Mouse (Mus musculus): ENCODE results near the gene Qtrt1.

DNA sequence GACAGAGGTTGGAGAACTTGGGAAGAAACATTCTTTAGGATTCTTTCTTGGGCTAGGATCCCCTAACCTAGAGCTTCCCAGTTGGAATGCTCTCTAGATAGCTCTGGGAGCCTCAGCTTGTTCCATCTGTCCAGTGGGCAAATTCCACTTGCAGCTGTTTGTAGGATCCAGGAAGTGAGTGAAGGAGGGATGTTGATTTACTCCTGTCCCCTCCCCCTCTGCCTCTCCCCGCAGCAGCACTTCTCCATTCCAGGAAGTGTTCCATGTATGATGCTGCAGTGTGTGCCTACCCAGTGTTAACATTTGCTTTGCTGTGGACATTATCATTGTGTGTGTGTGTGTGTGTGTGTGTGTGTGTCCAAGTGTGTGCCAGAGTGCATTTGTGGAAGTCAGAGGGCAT is 14.4 kb downstream of the Qtrt1 start:
- TF ChIP-seq CTCF (IDR thresholded peaks at IDR 0.05; ENCODE audit: insufficient read depth, low read length), result no peak
- no peak for TF ChIP-seq POLR2A (IDR thresholded peaks at IDR 0.05; ENCODE audit: borderline replicate concordance, extremely low read depth, low read depth, low read length)

All from lung, adult 2 months (tissue).